Mouse (Mus musculus) forebrain, embryonic 12.5 days (tissue): ENCODE results near the gene Lrp5. TPM values are rescaled to one million over a fixed set of nuclear protein-coding genes. Genes with fewer than 3 reads are reported as not detected.

ENCODE experiments used
- ATAC-seq: fragments of 200-750 bp; cut with Nextera tagmentation; 2 replicates; pipeline ENCODE4 v1.8.0; 2017; ENCODE audit warnings: moderate TSS enrichment; ENCODE audit not compliant: low FRiP score
- H3K27ac ChIP-seq: fragments of 300-500 bp; sonication (generic); 2 replicates; pipeline ENCODE4 v1.5.1; 2016; ENCODE audit warnings: mild to moderate bottlenecking
- H3K27me3 ChIP-seq: fragments of 300-500 bp; sonication (generic); 2 replicates; pipeline ENCODE4 v1.6.1; 2016; ENCODE audit warnings: mild to moderate bottlenecking
- H3K36me3 ChIP-seq: fragments of 300-500 bp; sonication (generic); replicated peaks from 2 replicates; pipeline ENCODE4 v1.6.1; 2016; ENCODE audit warnings: mild to moderate bottlenecking
- H3K4me1 ChIP-seq: fragments of 300-500 bp; sonication (generic); 2 replicates; pipeline ENCODE4 v1.6.1; 2016
- H3K4me2 ChIP-seq: fragments of 300-500 bp; sonication (generic); 2 replicates; pipeline ENCODE4 v1.6.1; 2016; ENCODE audit warnings: mild to moderate bottlenecking, moderate library complexity
- H3K4me3 ChIP-seq: fragments of 300-500 bp; sonication (generic); replicated peaks from 2 replicates; pipeline ENCODE4 v1.5.1; 2016; ENCODE audit warnings: mild to moderate bottlenecking
- H3K9ac ChIP-seq: fragments of 300-500 bp; sonication (generic); 2 replicates; pipeline ENCODE4 v1.6.1; 2016; ENCODE audit warnings: mild to moderate bottlenecking
- H3K9me3 ChIP-seq: fragments of 300-500 bp; sonication (generic); 2 replicates; pipeline ENCODE4 v1.6.1; 2016
- WGBS: fragments of 180-500 bp; shearing (Covaris S2); methylation state at CpG from one replicate; pipeline ENCODE4 v1.1.7; 2016; 5-methylcytosine and 5-hydroxymethylcytosine counted together
- polyA plus RNA-seq: library from polyadenylated mRNA; unstranded; fragments of >200 nt; fragmentation: Nextera tagmentation; extraction: Ambion mirVana; gene quantifications from 2 replicates; pipeline ENCODE4 v1.2.1, GENCODE M21; 2016

Gene Lrp5
- polyA plus RNA-seq, 1 experiment from 2014 or later = 3.2 TPM

DNA sequence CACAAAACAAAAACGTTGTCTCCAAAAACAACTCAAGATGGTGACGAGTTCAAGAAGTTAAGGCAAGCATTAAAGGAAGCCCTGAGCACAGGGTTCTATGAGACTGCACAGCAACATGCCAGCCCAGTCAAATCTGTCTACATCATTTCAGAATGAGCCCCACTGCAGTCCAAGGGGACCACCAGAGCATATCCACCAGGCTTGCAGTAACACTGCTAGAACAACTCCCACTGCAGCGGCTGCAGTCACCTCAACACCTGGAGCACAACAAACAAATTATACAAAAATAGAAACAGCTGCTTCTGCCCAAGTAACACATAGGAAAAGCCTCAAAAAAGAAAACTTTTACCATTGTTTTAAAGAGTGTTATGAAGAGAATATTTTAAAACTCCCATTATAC lies 151.4 kb downstream of the Lrp5 start:
- WGBS = 85% methylated on average over 3 of the region's 3 CpGs
- H3K9me3 ChIP-seq = no peaks in the 10 kb centered on the region
- H3K27ac ChIP-seq = no peak overlapping the region
- no peak overlapping the region for H3K4me2 ChIP-seq
- no peak overlapping the region for H3K4me3 ChIP-seq
- peaks cover 16% of the 10 kb centered on the region; the same call in 1 of the 2 replicates for H3K36me3 ChIP-seq
- H3K9ac ChIP-seq = no peak overlapping the region
- no peaks in the 10 kb centered on the region for H3K27me3 ChIP-seq
- ATAC-seq = no peak
- no peaks in the 10 kb centered on the region for H3K4me1 ChIP-seq

Other genes starting within 250 kb of the Lrp5 start
- gene Ppp6r3, start 110.8 kb downstream of the Lrp5 start, polyA plus RNA-seq = 85.5 and 89.3 TPM in 2 replicates
- 35.1 and 40.2 TPM in 2 replicates for gene 1810055G02Rik, start 21.7 kb upstream of the Lrp5 start, polyA plus RNA-seq
- gene Kmt5b, start 80.9 kb upstream of the Lrp5 start, polyA plus RNA-seq = 58.0 and 60.6 TPM in 2 replicates
- 63.5 and 69.6 TPM in 2 replicates for gene Chka, start 165.2 kb upstream of the Lrp5 start, polyA plus RNA-seq
- 10.3 and 12.4 TPM in 2 replicates for gene Tcirg1, start 220.6 kb upstream of the Lrp5 start, polyA plus RNA-seq
- gene Ndufs8, start 226.2 kb upstream of the Lrp5 start, polyA plus RNA-seq = 166 and 168 TPM in 2 replicates
- 0.64 and 0.69 TPM in 2 replicates for gene Aldh3b1, start 243.2 kb upstream of the Lrp5 start, polyA plus RNA-seq
- 4.8 TPM in 2 replicates for gene Unc93b1, start 248.6 kb upstream of the Lrp5 start, polyA plus RNA-seq